Mouse (Mus musculus) midbrain, embryonic 16.5 days (tissue): ENCODE data around the gene Psma6. TPM values are rescaled to one million over a fixed set of nuclear protein-coding genes. Genes with fewer than 3 reads are reported as not detected.
"Not testable (repeated sequence)": the region's sequence is repeated elsewhere in the genome, so short reads cannot be mapped to it uniquely, and the experiment has no call there.

Source experiments
- ATAC-seq: fragments of 200-750 bp; cut with Nextera tagmentation; 2 replicates; pipeline ENCODE4 v1.8.0; 2017; ENCODE audit warnings: moderate TSS enrichment
- H3K27ac ChIP-seq: fragments of 300-500 bp; sonication (generic); 2 replicates; pipeline ENCODE4 v1.5.1; 2014; ENCODE audit warnings: mild to moderate bottlenecking, low read length, mixed read lengths
- H3K27me3 ChIP-seq: fragments of 300-500 bp; sonication (generic); 2 replicates; pipeline ENCODE4 v1.6.1; 2014; ENCODE audit warnings: low read depth, low read length, mixed read lengths; ENCODE audit not compliant: control insufficient read depth, insufficient read depth
- H3K36me3 ChIP-seq: fragments of 300-500 bp; sonication (generic); 2 replicates; pipeline ENCODE4 v1.6.1; 2014; ENCODE audit warnings: mild to moderate bottlenecking, low read length, moderate library complexity, mixed read lengths; ENCODE audit not compliant: control insufficient read depth, insufficient read depth
- H3K4me1 ChIP-seq: fragments of 300-500 bp; sonication (generic); 2 replicates; pipeline ENCODE4 v1.6.1; 2014; ENCODE audit warnings: mild to moderate bottlenecking, low read length, mixed read lengths; ENCODE audit not compliant: control insufficient read depth, insufficient read depth
- H3K4me2 ChIP-seq: fragments of 300-500 bp; sonication (generic); 2 replicates; pipeline ENCODE4 v1.6.1; 2014; ENCODE audit warnings: mild to moderate bottlenecking, low read length, mixed read lengths
- H3K4me3 ChIP-seq: fragments of 300-500 bp; sonication (generic); 2 replicates; pipeline ENCODE4 v1.5.1; 2014; ENCODE audit warnings: low read depth, mild to moderate bottlenecking, low read length, moderate library complexity, mixed read lengths
- H3K9ac ChIP-seq: fragments of 300-500 bp; sonication (generic); 2 replicates; pipeline ENCODE4 v1.6.1; 2014; ENCODE audit warnings: low read depth, low read length, mixed read lengths
- H3K9me3 ChIP-seq: fragments of 300-500 bp; sonication (generic); replicated peaks from 2 replicates; pipeline ENCODE4 v1.6.1; 2014; ENCODE audit warnings: mild to moderate bottlenecking, low read length, mixed read lengths; ENCODE audit not compliant: control insufficient read depth, poor library complexity, severe bottlenecking
- whole genome bisulfite sequencing: fragments of 180-500 bp; shearing (Covaris S2); extraction: QIAGEN DNeasy Blood & Tissue Kit; methylation state at CpG from one replicate; pipeline ENCODE4 v1.1.7; 2014; 5-methylcytosine and 5-hydroxymethylcytosine counted together
- polyA plus RNA-seq: library from polyadenylated mRNA; unstranded; fragments of >200 nt; fragmentation: Nextera tagmentation; extraction: Ambion mirVana; gene quantifications from 2 replicates; pipeline ENCODE4 v1.2.1, GENCODE M21; 2015

The Psma6 gene
- polyA plus RNA-seq: 401 and 405 TPM in 2 replicates

DNA sequence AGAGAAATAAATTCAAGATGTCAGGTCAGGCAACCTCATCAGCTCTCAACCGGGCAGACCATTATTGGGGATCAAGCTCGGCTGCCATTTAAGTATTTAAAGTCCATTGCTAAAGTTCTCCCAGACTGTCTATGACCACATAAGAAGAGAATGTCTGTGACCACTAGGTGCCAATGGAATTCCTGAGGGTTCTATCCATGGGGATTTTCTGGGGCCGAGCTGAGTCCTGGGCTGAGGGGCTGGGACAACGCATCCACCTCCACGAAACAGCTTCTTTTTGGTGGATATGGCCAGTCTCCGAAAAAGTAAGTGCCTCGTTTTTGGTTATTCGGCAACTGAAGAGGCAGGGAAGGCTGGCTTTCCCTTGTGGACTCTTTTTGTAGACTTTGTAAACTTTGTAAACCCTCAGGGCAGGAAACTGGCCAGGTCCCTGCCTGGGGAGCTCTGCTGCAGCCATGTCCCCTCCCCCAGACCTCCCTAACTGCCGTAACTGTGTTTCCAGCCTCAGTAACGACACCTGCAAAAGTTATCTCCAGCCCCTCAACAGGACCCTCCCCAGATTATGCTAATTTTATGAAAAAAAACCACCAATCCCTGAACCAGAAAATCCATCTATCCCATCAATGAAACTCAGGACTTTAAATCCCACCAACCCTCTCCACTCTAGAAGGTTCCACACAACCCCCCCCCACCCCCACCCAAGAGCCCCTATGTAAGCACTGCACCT, at the start of gene Psma6:
Psma6 (plus strand) TSS at position 200 of the 727 bp plus-strand sequence.
- ATAC-seq: no peak
- no peaks in the 10 kb centered on the region for H3K4me1 ChIP-seq
- 86% methylated on average over 10 of the region's 10 CpGs for WGBS

DNA sequence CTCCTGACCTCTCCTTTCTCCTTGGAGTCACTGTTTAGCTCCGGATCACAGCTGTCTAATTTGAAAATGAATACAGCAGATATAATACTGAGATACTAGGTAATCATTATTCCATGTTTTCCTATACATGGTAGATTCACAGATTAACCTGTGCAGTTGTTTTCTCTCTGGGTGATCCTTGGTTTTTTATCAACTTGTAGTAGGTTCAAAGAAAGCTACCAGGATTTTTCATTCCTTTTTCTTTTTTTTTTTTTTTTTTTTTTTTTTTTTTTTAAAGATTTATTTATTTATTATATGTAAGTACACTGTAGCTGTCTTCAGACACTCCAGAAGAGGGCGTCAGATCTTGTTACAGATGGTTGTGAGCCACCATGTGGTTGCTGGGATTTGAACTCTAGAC, 45.5 kb upstream of the Psma6 start:
- not testable (repeated sequence) for H3K4me2 ChIP-seq, H3K9me3 ChIP-seq, H3K36me3 ChIP-seq, H3K27ac ChIP-seq, H3K4me1 ChIP-seq, ATAC-seq, H3K9ac ChIP-seq, H3K4me3 ChIP-seq, H3K27me3 ChIP-seq
- 82% methylated on average over 1 of the region's 2 CpGs for WGBS

More for the DNA sequence above, at the start of gene Psma6:
- Histone ChIP-seq H3K4me2 (no peak within 1 kb of the TSS), H3K27me3 (no peaks in the 10 kb centered on the region), H3K9ac (no peak within 1 kb of the TSS), H3K4me3 (no peak within 1 kb of the TSS), H3K9me3 (no peaks in the 10 kb centered on the region), H3K27ac (no peak within 1 kb of the TSS), H3K36me3 (no peaks in the 10 kb centered on the region)

DNA sequence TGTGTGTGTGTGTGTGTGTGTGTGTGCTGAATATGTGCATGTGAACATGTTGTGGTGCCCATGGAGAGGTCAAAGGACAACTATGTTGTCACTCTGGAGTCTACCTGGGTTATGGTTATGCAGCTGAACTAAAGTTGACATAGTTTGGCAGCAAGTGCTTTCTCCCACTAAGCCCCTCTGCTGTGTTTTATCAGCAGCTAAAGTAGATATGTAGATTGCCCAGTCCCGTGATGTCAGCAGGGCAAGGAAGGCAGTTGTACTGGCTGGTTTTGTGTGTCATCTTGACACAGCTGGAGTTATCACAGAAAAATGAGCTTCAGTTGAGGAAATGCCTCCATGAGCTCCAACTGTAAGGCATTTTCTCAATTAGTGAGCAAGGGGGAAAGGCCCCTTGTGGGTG, 41.0 kb upstream of the Psma6 start:
- H3K4me3 ChIP-seq, H3K4me2 ChIP-seq, H3K27ac ChIP-seq, H3K4me1 ChIP-seq, H3K27me3 ChIP-seq, ATAC-seq, H3K9ac ChIP-seq, H3K9me3 ChIP-seq, H3K36me3 ChIP-seq: not testable (repeated sequence)
- WGBS: 86% methylated on average over 1 of the region's 1 CpGs

DNA sequence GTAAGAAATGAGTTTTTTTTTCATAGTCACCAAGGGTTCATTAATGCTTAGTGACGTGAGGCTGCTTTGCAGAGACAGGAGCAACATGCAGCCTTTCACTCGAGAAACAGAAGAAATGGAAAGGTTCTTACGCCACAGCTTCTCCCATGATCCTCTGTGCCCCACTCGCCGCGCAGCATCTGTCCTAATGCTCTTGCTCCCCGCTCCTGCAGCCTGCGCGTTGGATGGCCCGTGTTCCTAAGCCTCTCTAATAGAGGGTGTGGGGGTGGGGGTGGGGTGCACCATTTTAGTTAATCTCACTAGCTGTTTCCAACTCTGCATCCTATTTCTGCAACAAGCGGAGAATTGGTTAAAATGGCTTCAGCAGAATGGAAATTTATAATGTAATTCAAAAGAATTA, 40.0 kb upstream of the Psma6 start:
- H3K36me3 ChIP-seq: no peaks in the 10 kb centered on the region
- peak overlapping the region; percentile 25; the same call in 1 of the 2 replicates for H3K4me2 ChIP-seq
- 70% methylated on average over 11 of the region's 11 CpGs for WGBS
- H3K4me1 ChIP-seq: no peaks in the 10 kb centered on the region
- H3K4me3 ChIP-seq: no peak overlapping the region
- no peaks in the 10 kb centered on the region for H3K9me3 ChIP-seq
- H3K9ac ChIP-seq: no peak overlapping the region
- no peaks in the 10 kb centered on the region for H3K27me3 ChIP-seq
- ATAC-seq: peak; percentile 88; the same call in 1 of the 2 replicates
- H3K27ac ChIP-seq: peak overlapping the region; percentile 51

DNA sequence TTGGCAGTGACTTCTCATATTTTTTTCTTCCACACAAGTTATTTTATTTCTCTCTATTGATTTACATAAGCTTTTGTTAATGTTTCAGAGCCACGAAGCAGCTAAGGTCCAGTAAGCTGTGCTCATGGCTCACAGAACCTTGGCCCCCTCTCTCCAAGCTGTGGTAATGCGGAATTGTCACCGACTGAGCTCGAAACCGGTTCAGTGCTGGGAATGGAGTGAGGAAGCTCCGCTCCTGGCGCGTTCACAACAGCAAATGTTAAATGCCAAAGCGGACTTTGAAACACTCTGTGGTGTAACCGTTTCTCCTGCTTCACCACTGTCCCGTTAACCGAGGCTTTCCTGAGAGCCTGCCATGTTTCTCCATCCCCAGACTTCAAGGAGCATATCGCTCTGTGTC, 39.4 kb upstream of the Psma6 start:
- H3K27ac ChIP-seq: peak overlapping the region; percentile 51
- no peak overlapping the region for H3K4me3 ChIP-seq
- no peaks in the 10 kb centered on the region for H3K27me3 ChIP-seq
- ATAC-seq: peak; percentile 73
- H3K4me2 ChIP-seq: peak overlapping the region; percentile 14; the same call in 1 of the 2 replicates
- H3K9me3 ChIP-seq: no peaks in the 10 kb centered on the region
- no peak overlapping the region for H3K9ac ChIP-seq
- H3K36me3 ChIP-seq: no peaks in the 10 kb centered on the region
- WGBS: 72% methylated on average over 13 of the region's 13 CpGs
- H3K4me1 ChIP-seq: no peaks in the 10 kb centered on the region

- 85% methylated on average over 6 of the region's 6 CpGs for WGBS
- ATAC-seq: no peak
Measured at GRCm38 (mm10) chr12:55353423-55353822, 30.6 kb upstream of the Psma6 start.

GRCm38 (mm10) chr12:55354904-55355303, 29.1 kb upstream of the Psma6 start:
- Histone ChIP-seq H3K9me3 (no peaks in the 10 kb centered on the region), H3K36me3 (no peaks in the 10 kb centered on the region), H3K4me1 (no peaks in the 10 kb centered on the region), H3K27ac (no peak overlapping the region), H3K4me2 (no peak overlapping the region), H3K9ac (no peak overlapping the region), H3K4me3 (no peak overlapping the region), H3K27me3 (no peaks in the 10 kb centered on the region)
- 49% methylated on average over 4 of the region's 4 CpGs for WGBS
- ATAC-seq: peak; percentile 67; the same call in 1 of the 2 replicates

More at GRCm38 (mm10) chr12:55353423-55353822, 30.6 kb upstream of the Psma6 start:
- H3K27ac ChIP-seq: no peak overlapping the region
- no peaks in the 10 kb centered on the region for H3K9me3 ChIP-seq
- no peaks in the 10 kb centered on the region for H3K36me3 ChIP-seq
- H3K4me3 ChIP-seq: no peak overlapping the region
- H3K4me2 ChIP-seq: no peak overlapping the region
- H3K4me1 ChIP-seq: no peaks in the 10 kb centered on the region
- no peaks in the 10 kb centered on the region for H3K27me3 ChIP-seq
- H3K9ac ChIP-seq: no peak overlapping the region

- no peaks in the 10 kb centered on the region for H3K27me3 ChIP-seq
- no peak overlapping the region for H3K9ac ChIP-seq
- no peak overlapping the region for H3K27ac ChIP-seq
- H3K36me3 ChIP-seq: no peaks in the 10 kb centered on the region
- 76% methylated on average over 1 of the region's 1 CpGs for WGBS
- H3K4me3 ChIP-seq: no peak overlapping the region
- H3K4me2 ChIP-seq: no peak overlapping the region
- no peaks in the 10 kb centered on the region for H3K9me3 ChIP-seq
- no peaks in the 10 kb centered on the region for H3K4me1 ChIP-seq
- ATAC-seq: no peak
Measured at GRCm38 (mm10) chr12:55357303-55357702, 26.7 kb upstream of the Psma6 start.

GRCm38 (mm10) chr12:55360929-55361328, 23.1 kb upstream of the Psma6 start:
- Histone ChIP-seq H3K9me3 (no peaks in the 10 kb centered on the region), H3K4me2 (no peak overlapping the region), H3K36me3 (no peaks in the 10 kb centered on the region), H3K4me3 (no peak overlapping the region), H3K27me3 (no peaks in the 10 kb centered on the region), H3K4me1 (no peaks in the 10 kb centered on the region), H3K27ac (no peak overlapping the region), H3K9ac (no peak overlapping the region)
- 85% methylated on average over 5 of the region's 5 CpGs for WGBS
- ATAC-seq: no peak
